Mouse (Mus musculus) left cerebral cortex, adult 2 months (tissue): ENCODE measurements around the gene F10. TPM values are rescaled to one million over a fixed set of nuclear protein-coding genes. Genes with fewer than 3 reads are reported as not detected.

Experiments
- DNase-seq, 2 experiments: peaks; one replicate each; pipeline ENCODE4 v3.0.0; 2021 to 2022; ENCODE audit warnings: low spot score in 2 of 2, mixed read lengths in 1 of 2; ENCODE audit errors: extremely low spot score in 1 of 2
- H3K27ac ChIP-seq: fragments of 200-600 bp; 2 replicates; pipeline ENCODE4 v1.8.1; 2022
- H3K4me3 ChIP-seq: fragments of 200-600 bp; 2 replicates; pipeline ENCODE4 v1.8.1; 2022
- CTCF ChIP-seq: fragments of 200-600 bp; IDR thresholded peaks from 2 replicates; pipeline ENCODE4 v1.8.1; 2022; ENCODE audit warnings: antibody characterized with exemption, mild to moderate bottlenecking, moderate library complexity
- intact Hi-C: fragments of 180-260 bp; cut with DNase I; formaldehyde crosslinking; loops from one replicate; pipeline ENCODE4 v1.15.1; 2025
- long read RNA-seq, 2 experiments: library from polyadenylated mRNA; stranded (forward); transcript quantifications; one replicate each; pipeline ENCODE4 v2.0.0; 2021; ENCODE audit warnings: borderline mapping rate in 2 of 2
- total RNA-seq, 2 experiments: library from RNA; stranded (reverse); gene quantifications; 2 replicates each; pipeline ENCODE4 v1.2.3; 2021

F10 gene
- under 1 TPM in 1 of 2 experiments, not detected in 1; 0.45 TPM for total RNA-seq
- long read RNA-seq, experiment 1, result 0 reads
- long read RNA-seq, experiment 2, result 0 reads

GRCm38 (mm10) chr8:13037015-13037414 is at the start of gene F10:
F10 (plus strand) TSS chr8:13037308.
- H3K4me3 ChIP-seq, result no peak within 1 kb of the TSS
- no peak within 1 kb of the TSS for H3K27ac ChIP-seq
- no peak for TF ChIP-seq CTCF
- intact Hi-C loops, result no loop called here
- DNase-seq, result no peak

GRCm38 (mm10) chr8:12987571-12987970 is 49.5 kb upstream of the F10 start:
- intact Hi-C loops, result loop anchor here (5.0 kb wide), 1 partner anchor 70 kb away; no protein-coding TSS in a partner anchor
- peak overlapping the region; percentile 98 for H3K27ac ChIP-seq
- H3K4me3 ChIP-seq, result peak overlapping the region; percentile 65
- DNase-seq, result peak; percentile 68 to 83
- no peak for TF ChIP-seq CTCF

DNA sequence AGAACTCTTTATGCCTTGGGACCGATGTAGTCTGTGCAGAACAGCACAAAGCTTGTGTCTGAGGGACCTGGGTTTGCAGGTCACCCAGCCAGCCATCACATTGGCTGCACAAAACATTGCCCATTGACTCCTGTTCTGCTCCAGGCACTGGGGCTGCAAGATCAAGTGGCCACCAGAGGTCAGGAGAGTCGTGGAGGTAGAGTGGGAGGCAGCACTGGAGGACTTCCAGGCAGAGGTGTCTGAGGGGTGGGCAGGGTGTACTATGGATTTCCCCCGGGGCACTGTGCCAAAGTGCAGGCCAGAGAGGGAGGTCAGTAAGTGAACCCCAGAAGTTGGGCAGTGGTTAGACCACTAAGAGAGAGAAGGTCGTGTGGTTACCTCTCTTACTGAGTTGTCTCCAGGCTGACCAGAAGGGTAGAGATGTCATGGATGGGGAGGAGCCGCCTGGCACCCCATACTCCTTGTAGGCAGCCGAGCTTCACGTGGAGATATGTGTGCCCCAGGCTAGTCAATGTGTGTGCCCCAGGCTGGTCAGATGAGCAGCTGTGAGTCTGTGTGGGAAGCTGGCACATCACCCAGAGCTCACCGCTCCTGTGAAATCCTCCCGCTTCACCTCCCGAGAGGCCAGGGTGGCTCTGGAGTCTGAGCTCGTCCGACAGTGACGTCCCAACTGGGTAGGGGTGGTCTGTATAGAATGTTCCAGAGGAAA is 48.2 kb upstream of the F10 start:
- peak overlapping the region; percentile 77 for H3K27ac ChIP-seq
- peak in 1 of 2 experiments; percentile 35 for DNase-seq
- intact Hi-C loops, result loop anchor here (5.0 kb wide), 1 partner anchor 72 kb away; no protein-coding TSS in a partner anchor
- peak overlapping the region; percentile 34 for H3K4me3 ChIP-seq
- peak; percentile 2; the same call in 1 of the 2 replicates for TF ChIP-seq CTCF

- no peak for DNase-seq
- Histone ChIP-seq H3K27ac (peak overlapping the region; percentile 44; the same call in 1 of the 2 replicates), H3K4me3 (no peak overlapping the region)
- intact Hi-C loops, result no loop called here
- TF ChIP-seq CTCF, result no peak
These were observed 45.7 kb upstream of the F10 start for GRCm38 (mm10) chr8:12991411-12991810.

DNA sequence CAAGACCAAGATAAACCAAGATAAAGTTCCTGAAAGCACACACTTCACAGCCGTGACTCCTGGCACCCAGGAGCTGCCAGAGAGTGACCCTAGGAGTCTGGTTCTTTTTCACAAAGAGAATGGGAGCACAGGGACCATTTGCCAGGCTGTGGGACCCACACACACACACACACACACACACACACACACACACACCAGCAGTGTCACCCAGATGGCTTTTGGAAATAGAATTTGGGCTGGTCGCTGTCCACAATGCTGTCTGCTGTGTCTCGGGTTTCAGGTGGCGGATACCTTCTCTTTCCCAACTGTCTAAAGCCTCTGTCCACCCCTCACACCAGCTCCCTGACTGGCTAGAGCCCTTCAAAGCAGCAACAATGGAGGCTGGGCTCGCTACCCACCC is 42.6 kb upstream of the F10 start:
- no peak for DNase-seq
- TF ChIP-seq CTCF, result no peak
- H3K4me3 ChIP-seq, result no peak overlapping the region
- H3K27ac ChIP-seq, result no peak overlapping the region
- intact Hi-C loops, result no loop called here

DNA sequence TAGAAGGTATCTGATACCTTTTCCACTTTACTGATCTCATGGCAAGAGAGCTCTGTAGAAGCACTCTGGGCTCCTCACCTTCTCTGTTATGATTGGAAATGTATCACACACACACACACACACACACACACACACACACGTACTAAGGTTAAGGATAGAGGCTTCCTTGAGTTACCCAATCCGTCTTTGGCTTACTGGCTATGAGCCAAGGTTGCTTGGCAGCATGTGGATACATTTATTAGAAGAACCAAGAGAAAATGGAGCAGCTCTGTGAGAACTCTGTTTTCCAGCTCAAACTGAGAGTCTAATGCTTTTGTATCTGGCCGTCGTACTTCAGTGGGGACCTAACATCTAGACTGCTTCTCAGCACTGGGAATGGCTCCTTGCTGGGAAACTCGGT is 41.6 kb upstream of the F10 start:
- DNase-seq, result no peak
- no peak for TF ChIP-seq CTCF
- Histone ChIP-seq H3K4me3 (no peak overlapping the region), H3K27ac (no peak overlapping the region)
- intact Hi-C loops, result no loop called here

GRCm38 (mm10) chr8:12996831-12997275 is 40.3 kb upstream of the F10 start:
- intact Hi-C loops, result no loop called here
- H3K27ac ChIP-seq, result no peak overlapping the region; the same call in 1 of the 2 replicates

GRCm38 (mm10) chr8:12998331-12998730 is 38.8 kb upstream of the F10 start:
- intact Hi-C loops, result no loop called here
- no peak for TF ChIP-seq CTCF
- no peak for DNase-seq
- Histone ChIP-seq H3K27ac (no peak overlapping the region; the same call in 1 of the 2 replicates), H3K4me3 (no peak overlapping the region)

More at GRCm38 (mm10) chr8:12996831-12997275, 40.3 kb upstream of the F10 start:
- DNase-seq, result no peak
- H3K4me3 ChIP-seq, result no peak overlapping the region
- no peak for TF ChIP-seq CTCF

DNA sequence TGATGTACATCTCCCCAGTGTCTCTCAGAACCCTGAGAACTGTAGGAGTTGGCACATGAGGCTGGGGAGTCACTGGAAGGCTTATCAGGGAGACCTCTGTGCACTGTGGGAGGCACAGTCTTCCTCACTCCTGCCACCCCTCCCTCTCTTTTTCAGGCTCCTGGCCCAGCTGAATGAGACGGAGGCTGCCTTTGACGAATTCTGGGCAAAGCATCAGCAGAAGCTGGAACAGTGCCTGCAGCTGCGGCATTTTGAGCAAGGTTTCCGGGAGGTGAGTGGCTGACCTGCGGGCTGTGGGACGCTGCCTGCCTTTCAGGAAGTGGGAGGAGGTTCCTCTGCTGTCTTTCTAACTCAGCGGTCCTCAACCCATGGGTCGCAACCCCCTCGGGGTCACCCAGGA is 37.3 kb upstream of the F10 start:
- Histone ChIP-seq H3K27ac (no peak overlapping the region), H3K4me3 (no peak overlapping the region)
- no peak for TF ChIP-seq CTCF
- peak; percentile 44 to 49 for DNase-seq
- intact Hi-C loops, result no loop called here

GRCm38 (mm10) chr8:13007458-13007857 is 29.6 kb upstream of the F10 start:
- intact Hi-C loops, result no loop called here

GRCm38 (mm10) chr8:13010313-13010712 is 26.8 kb upstream of the F10 start:
- intact Hi-C loops, result no loop called here
- Histone ChIP-seq H3K4me3 (no peak overlapping the region), H3K27ac (no peak overlapping the region)
- TF ChIP-seq CTCF, result no peak; the same call in 1 of the 2 replicates
- DNase-seq, result no peak

More at GRCm38 (mm10) chr8:13007458-13007857, 29.6 kb upstream of the F10 start:
- no peak overlapping the region for H3K4me3 ChIP-seq
- DNase-seq, result no peak
- TF ChIP-seq CTCF, result no peak
- no peak overlapping the region for H3K27ac ChIP-seq

- DNase-seq, result no peak
- TF ChIP-seq CTCF, result no peak; the same call in 1 of the 2 replicates
- no peak overlapping the region for H3K4me3 ChIP-seq
- intact Hi-C loops, result no loop called here
- H3K27ac ChIP-seq, result no peak overlapping the region
These were observed 17.5 kb upstream of the F10 start for GRCm38 (mm10) chr8:13019560-13019959.
